Mouse (Mus musculus): ENCODE measurements at regions not wholly inside any gene's neighbourhood (a gene's known extent, or its start where the extent isn't known, plus 50 kb on each side); places are given as distances from the start of the nearest gene placed in this dataset.

Small RNA genes in the stretch of these regions (microRNA-seq; reads per million reads assigned to microRNA genes)
- gene Gm26052 (ENCODE audit: borderline number of aligned reads in 2 of 2), result 0 reads per million in 2 experiments
